Mouse (Mus musculus): ENCODE results near the gene Ypel3.
"Not testable (repeated sequence)": the region's sequence is repeated elsewhere in the genome, so short reads cannot be mapped to it uniquely, and the experiment has no call there.

Ypel3 gene

DNA sequence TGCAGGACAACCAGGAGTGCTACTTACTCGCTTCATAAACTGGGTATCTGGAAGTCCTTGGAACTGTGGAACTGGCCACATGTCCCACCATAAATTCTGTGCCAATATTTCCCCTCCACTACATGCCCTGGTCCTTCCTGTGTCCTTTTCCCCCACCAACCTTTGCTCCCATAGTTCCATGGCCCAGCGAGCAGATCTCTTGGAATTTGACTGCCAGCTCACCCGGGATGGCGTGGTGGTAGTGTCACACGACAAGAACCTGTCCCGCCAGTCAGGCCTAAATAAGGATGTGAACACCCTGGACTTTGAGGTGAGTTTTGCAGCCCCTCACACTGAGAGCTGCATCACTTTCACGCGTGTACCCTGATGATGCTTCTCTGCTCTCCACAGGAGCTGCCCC lies 9.8 kb upstream of the Ypel3 start:
- DNase-seq, result no peak

DNA sequence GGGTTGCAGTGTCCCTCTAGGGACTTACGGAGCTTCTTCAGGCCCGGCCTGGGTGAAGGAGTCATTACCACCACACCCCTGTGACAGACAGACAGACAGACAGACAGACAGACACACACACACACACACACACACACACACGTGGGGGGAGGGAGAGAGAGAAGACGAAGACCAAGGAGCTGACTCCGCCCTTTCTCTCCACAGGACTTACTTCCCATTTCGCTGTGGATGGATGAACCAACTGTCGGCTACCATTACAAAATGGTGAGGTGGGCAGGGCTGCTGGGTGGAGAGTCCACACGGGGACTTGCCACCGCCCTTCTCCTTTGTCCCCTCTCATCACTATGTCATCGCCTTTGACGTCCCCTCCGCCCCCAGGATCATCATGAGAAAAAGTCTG lies 6.0 kb upstream of the Ypel3 start:
- DNase-seq, result no peak

DNA sequence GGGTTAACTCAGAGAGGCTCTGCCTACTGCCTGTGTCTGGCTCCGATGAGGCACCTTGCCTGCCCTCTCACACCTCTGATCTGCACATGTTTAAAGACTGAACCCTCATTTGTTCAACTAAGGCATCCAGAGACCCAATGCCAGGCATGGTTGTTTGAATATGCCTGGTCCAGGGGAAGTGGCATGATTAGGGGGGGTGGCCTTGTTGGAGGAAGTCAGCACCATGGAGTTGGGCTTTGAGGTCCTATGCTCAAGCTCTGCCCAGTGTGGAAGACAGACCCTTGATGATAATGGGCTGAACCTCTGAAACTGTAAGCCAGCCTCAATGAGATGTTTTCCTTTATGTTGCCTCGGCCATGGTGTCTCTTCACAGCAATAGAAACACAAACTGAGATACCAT lies 3.4 kb upstream of the Ypel3 start:
- no peak for DNase-seq

DNA sequence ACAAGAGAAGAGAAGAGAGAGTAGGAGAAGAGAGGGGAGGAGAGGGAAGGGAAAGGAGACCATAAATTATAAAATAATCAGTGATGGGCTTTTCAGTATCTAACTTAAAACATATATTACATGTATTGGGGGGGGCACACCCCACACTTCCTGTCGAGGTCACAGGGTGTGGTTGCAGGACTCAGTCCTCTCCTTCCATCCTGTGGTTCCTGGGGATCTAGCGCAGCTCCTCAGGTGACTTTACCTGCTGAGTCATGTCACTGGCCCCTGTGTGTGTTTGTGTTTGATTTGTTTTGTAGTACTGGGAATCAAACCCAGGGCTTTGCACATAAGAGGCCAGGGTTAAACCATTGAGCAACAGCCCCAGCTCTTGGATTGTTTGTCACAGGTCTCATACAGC lies 2.3 kb upstream of the Ypel3 start:
- no peak for DNase-seq

DNA sequence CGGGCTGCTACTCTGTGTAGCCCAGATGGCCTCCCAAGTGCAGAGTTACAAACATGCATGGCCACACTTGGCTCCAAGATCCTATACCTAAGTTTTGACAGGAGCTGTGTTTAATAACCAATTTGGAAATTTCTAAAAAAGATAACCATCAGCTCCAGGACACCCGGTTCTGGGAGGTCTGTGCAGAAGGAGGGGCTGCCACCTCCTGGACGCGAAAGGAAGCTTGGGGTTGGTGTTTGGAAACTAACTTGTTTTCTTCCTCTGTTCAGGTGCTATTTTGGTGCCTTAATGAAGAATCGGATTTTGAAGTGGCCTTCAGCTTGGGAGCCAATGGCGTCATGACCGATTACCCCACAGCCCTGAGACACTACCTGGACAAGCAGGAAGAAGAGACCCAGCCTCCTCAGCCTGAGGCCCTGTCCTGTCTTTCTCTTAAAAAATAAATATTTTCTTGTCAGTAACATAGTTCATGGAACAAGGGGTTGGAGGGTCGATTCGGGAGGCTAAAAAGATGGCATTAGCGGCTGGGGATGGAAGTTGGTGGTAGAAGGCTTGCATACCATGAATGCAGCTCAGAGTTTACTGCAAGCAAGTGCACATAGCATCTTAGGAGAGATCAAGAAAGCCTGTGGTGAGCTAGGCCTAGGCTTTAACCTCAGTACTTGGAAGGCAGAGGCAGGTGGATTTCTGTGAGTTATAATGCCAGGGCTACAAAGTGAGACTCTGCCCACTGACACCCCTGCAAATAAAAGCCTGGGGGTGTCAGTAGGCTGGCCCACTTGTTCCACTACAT lies 1.4 kb upstream of the Ypel3 start:
- no peak for DNase-seq

DNA sequence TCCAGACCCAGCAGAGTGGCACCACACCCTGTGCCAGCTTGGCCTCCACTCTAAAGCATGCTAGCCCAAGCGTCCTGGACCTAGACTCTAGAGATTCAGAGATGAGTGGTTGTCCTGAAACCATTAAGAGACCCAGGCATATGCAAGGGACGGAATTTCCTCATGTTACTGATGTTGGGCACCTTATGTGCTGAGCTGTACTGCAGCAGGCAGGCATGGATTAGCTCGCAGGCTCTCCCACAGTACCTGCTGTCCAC lies 849 bp upstream of the Ypel3 start:
- no peak for DNase-seq

DNA sequence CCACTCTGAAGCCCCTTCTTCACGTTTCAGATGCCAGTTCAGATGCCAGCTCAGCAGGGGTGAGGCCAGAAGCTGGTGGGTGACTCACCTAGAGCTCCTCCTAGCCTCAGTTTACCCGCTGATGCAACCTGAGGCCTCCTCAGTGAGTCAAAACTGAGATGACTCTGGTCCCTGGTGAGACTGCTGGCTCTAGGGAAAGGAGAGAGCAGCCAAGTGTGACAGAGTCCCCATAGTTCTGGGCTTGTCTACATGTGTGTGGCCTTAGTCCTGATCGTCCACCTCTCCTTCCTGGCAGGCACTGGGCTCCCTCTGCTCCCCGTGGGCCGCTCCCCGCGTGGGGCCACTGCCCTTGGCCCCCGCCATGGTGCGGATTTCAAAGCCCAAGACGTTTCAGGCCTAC lies 721 bp downstream of the Ypel3 start:
- DNase-seq, result peak; percentile 34

DNA sequence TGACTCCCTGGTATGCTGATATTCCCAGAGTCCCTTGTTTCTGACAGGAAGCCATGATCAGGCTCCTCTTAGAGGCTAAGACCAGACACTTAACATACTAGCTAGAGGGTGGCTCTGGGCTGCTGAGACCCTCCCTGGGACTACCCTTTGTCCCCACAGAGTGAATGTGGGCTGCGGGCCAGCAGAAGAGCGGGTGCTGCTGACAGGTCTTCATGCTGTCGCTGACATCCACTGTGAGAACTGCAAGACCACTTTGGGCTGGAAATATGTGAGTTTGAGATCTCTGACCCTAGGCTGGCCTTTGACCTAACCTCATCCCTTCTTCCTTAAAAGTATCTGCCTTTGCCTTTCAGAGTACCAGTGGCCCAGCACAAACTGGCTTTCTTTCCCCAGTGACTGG lies 1.4 kb downstream of the Ypel3 start:
- no peak for DNase-seq

DNA sequence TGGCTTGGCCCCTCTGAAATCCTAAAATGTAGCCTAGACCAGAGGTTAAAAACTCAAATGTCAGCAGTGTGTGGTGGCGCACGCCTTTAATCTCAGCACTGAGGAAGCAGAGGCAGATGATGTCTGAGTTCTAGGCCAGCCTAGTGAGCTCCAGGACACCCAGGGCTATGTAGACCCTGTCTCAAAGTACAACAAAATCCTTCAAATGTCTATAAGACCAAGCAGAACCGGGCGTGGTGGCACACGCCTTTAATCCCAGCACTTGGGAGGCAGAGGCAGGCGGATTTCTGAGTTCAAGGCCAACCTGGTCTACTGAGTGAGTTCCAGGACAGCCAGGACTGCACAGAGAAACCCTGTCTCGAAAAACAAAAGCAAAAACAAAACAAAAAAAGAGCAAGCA lies 2.3 kb downstream of the Ypel3 start:
- DNase-seq, result not testable (repeated sequence)

DNA sequence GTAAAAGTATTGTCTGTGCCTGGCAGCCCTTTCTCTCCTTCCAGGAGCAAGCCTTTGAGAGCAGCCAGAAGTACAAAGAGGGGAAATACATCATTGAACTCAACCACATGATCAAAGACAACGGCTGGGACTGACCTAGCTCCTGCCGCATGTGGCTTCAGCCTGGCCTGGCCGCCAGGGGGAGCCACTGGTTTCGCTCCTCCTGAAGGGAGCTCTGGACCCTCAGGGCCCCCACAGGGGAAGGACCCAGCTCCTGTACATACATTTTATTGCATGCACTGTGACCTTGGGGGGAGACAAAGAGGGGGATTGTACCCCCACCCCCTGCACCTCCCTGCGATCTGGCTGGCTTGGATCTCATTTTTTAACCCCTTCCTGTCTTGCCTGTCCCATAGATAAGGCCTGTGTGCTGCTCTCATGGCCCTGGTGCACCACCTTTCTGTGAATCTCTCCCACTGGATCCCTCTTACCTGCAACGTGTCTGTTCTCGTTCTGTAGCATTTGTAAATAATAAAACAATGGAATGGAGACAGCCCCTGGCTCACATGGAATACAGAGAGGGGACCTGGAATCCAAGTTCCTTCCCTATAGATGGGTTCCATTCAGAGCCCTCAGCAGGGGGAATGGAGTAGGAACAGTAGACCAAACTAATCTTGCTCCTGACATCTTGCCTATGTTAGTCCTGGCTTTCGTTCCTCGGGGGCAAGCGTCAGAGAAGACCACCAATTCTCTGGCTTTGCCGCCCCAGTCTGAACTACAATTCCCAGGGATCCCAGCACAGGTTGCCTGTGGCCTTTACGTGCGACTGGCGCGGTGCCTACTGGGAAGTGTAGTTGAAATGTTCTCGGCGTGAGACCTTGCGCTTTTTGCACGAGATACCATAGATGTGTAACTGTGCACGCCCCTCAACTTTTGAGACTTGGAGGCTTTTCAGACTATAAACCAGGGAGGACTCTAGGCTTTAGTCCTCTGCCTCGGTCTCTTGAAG lies 3.5 kb downstream of the Ypel3 start:
- DNase-seq, result peak; percentile 83

DNA sequence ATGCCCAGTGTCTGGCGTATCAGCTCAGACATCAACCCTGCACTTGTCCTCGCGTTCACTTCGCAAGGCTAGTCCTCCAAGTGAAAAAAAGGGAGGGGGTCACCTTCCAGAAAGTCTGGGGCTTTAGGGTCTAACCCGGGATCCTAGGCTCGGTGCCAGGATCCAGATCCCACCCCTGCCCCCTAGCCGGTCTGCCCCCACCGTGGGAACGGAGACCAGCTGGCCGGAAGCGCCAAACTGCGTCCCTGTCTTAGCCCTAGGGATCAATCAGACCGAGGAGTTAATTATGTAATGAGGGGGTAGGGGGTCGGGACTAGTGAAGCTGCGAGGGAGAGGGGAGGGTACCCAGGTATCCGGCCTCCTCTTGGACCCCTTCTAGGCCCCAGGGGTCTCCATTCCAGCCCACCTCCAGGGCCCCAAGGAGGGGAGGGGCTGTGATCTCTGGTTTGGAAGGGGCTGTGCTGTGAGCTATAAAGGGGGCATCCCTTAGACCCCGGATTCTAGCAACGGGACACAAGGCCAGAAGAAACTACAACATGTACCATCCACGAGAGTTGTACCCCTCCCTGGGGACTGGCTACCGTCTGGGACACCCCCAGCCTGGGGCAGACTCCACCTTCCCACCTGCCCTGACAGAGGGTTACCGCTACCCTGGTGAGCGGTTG lies 4.3 kb downstream of the Ypel3 start, which contains the start of gene Tbx6:
Gene Tbx6, plus strand, starts transcription at position 513 of the 665 bp plus-strand sequence.
- no peak for DNase-seq

DNA sequence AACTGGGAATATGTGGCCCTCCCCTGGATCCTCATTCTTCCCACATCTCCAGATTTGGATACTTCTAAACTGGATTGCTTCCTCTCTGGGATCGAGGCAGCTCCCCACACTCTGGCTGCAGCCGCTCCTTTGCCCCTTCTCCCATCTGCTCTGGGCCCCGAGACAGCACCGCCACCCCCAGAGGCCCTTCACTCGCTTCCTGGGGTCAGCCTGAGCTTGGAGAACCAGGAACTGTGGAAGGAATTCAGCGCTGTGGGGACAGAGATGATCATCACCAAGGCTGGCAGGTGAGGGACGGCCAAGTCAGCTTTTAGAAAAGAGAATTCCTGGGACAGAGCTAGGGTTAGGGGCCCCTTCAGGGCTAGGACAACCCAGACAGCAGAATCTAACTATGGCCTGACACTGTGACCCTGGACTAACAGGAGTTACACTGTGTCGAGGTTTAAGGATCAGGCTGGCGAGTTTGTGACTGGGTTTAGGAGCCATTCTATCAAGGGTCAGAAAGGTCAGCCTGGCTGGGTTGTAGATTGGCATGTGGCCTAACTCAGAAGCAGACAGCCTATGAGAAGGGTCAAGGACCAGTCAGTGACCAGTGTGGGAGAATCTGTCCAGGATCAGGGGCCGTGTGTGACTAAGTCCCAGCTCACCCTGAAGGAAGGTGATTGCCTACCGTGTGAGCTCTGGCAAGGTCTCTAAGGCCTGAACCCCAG lies 5.1 kb downstream of the Ypel3 start:
- no peak for DNase-seq

DNA sequence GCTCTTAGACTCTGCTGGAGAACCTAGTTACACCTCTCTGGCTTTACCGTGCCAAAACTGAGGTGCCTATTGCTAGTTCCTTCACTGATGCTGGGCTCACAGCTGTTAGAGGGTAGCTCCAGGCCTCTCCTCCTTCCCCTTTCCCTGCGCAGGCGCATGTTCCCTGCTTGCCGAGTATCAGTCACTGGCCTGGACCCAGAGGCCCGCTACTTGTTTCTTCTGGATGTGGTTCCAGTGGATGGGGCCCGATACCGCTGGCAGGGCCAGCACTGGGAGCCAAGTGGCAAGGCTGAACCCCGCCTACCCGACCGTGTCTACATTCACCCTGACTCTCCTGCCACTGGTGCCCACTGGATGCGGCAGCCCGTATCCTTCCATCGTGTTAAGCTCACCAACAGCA lies 5.9 kb downstream of the Ypel3 start:
- DNase-seq, result no peak

DNA sequence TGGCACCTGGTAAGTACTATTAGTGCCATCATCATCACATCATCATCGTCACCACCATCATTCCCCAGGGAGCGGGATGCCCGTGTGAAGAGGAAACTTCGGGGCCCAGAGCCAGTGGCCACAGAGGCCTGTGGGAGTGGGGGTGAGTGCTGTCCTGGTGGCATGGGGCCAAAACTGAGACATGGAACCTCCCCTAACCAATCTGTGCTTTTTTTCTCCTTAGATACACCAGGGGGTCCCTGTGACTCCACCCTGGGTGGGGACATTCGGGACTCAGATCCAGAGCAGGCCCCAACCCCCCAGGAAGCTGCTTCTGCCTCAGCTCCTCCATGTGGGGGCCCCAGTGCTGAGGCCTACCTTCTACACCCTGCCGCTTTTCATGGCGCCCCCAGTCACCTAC lies 7.7 kb downstream of the Ypel3 start:
- no peak for DNase-seq

DNA sequence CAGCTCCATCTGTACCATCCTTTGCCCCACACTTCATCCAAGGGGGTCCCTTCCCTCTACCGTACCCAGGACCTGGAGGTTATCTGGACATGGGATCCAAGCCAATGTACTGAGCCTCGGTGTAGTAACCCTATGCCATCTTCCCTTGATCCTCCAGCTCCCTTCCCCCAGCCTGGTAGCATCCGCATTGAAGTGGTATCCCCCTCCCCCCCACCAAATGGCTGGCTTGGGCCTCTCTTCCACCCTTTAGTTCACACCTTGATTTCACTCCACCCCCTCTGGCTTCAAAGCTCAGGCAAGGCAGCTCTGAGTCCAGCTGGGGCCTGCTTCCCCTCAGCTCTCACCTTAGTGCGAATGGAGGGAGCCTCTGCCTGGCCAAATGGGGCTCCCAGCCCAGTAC lies 8.3 kb downstream of the Ypel3 start:
- DNase-seq, result no peak

DNA sequence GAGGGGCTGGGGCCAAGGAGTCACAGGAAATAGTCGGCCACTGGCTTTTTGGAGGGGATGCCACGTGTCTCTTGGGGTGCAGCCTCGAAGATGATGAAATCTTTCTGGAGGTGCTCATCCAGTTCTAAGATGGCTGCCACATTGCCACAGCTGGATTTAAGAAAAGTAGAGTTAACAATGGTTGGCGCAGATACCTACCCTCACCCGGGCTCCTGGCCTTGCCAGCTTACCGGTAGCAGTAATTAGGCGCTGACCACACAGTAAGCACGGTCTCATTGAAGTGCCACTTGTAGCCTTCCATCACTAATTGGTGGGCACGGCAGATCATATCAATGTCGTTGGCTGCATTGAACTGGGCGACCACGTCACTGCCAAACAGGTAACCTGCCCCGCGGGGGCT lies 9.4 kb downstream of the Ypel3 start:
- no peak for DNase-seq

DNA sequence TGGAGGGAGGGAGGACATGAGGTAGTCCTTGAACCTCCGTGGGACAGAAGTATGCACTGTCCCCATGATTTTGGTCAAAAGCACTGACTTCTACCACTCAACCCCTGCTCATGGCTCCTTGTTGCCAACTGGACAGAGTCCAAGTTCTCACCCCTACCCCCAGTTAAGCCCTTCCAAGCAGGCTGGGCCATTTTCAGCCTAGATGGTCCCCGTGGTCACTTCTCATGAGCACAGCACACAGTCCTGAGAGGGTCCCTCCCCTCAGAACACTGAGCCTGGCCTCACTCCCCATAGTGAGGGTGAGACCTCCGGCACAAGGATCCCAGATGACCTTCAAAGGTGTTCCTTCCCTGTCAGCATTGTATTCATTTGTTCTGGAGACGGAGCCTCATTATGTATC lies 12.4 kb downstream of the Ypel3 start:
- DNase-seq, result no peak

DNA sequence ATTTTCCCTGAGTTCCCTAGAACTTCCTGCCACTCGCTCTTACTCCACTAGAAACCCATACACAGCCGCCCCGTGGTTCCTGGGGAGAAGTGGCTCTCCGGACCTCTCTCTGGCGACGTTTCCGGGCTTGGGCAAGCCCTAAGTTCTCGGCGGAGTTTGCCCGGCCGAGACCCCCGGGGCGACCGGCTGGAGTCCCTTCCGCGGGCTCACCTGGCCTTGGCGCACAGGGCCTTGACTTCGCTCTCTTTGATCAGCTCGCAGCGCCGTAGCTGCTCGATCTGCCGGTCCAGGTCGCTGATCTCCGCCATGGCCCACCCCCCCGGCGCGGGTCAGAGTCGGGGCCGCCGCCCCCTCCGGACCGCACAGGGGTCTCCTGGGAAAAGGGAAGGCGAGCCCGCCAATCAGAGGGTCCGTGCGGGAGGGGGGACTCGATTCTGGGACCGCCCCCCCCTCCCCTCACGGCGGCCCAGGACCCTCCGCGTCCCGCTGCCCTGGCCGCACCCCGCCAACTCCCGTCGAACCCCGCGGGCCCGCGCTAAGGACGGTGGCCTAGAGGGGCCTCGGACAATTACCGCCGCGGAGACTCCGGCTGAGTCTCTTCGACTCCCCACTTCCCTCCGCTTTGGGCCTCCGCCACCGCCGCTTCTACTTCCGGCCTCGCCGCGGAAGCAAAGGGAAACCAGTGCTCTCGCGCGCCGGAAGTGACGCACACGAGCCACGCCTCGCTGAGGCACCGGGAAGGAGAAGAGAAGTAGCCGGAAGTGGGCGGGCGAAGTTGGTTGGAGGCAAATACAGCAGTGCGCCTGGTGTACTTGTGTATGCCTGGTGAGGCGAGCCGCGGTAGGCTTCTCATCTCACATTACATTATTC lies 15.3 kb downstream of the Ypel3 start, which contains the start of gene Ppp4c:
Gene Ppp4c, minus strand, starts transcription at position 646 of the 870 bp plus-strand sequence.
- DNase-seq, result peak; percentile 97

DNA sequence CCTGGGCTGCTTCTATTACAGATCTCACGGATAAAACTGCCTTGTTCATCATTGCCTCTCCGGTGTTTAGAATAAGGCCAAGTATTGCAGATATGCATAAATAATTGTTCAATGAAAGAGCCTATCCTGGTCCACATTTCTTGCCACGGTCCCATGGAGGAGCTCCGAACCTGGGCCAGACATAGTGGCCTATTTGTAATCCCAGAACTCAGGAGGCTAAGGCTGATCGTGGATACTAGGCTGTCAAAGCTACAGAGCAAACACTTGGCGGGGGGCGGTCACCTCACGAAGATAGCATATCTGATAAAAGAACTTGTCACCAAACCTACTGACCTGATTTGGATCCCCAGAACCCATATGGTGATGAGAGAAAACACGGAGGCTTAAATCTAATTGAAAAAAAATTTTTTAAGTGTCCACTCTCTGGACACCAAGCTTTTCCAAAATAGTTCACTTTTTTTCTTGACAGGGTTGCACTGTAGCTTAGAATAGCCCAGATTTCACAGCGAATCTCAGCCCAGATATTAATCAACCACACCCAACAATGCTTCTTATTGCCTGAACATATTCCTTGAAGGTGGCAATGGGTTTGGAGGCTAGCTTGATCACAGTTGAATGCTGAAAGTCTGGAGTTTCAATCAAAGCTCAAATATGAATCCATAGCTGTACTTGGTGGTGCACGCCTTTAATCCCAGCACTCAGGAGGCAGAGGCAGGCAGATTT lies 16.1 kb downstream of the Ypel3 start:
- no peak for DNase-seq

DNA sequence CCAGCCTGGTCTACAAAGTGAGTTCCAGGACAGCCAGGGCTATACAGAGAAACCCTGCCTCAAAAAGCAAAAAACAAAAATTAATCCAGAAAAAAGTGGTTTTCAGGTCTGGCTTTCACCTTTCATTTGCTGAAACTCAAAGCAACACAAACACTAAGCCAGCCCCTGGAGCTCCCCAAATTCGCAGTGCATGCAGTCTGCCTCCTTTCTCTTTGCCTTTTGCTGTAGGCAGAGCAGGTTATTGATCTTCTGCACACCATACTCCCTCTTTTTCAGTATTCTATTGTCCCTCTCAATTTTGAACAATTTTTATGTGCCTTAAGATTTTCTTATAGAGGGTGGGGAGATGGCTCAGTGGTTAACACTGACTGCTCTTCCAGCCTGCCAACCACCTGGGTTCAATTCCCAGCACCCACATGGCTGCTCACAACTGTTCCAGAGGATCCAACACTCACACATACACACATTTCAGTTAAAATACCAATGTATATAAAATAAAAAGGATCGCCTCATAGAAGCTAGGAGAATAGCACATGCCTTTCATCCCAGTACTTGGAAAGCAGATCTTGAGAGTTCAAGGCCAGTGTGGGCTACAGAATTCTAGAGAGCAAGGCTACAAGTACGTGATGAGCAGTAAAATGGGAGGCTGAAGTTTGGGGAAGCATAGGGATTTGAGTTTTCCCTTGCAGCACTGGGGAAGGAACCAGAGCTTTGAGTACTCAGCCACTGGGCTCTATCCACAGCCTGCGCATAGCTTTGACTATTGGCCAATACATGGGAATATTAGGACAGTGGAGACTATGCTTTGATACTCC lies 16.9 kb downstream of the Ypel3 start:
- DNase-seq, result no peak

DNA sequence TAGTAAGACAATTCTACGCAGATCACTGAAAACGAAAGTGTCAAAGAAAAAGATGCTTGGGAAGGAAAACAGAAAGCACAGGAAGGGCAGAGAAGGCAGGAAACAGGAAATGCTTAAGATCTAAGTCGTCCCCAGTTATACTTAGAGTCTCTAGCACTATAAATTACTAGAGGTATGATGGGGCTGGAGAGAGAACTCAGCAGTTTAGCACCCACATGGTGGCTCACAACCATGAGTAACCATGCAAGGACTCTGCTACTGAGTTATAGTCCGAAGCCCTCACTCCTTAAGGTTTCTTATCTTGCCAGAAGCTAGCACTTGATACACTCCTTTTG lies 17.5 kb downstream of the Ypel3 start:
- DNase-seq, result no peak

Data from right cerebral cortex, postnatal 25 days (tissue).